Mouse (Mus musculus) hindbrain, embryonic 11.5 days (tissue): Measurements from ENCODE around the gene Nfasc. TPM values are rescaled to one million over a fixed set of nuclear protein-coding genes. Genes with fewer than 3 reads are reported as not detected.

Source experiments
- ATAC-seq: fragments of 200-750 bp; cut with Nextera tagmentation; 2 replicates; pipeline ENCODE4 v1.8.0; 2017; ENCODE audit warnings: mild to moderate bottlenecking, moderate TSS enrichment, moderate library complexity; ENCODE audit not compliant: low FRiP score
- DNase-seq: peaks from one replicate; pipeline ENCODE4 v3.0.0-alpha.2; 2015; ENCODE audit warnings: low spot score
- H3K27ac ChIP-seq: fragments of 300-500 bp; sonication (generic); 2 replicates; pipeline ENCODE4 v1.5.1; 2014; ENCODE audit warnings: mild to moderate bottlenecking, low read depth, low read length
- H3K27me3 ChIP-seq: fragments of 300-500 bp; sonication (generic); 2 replicates; pipeline ENCODE4 v1.6.1; 2014; ENCODE audit warnings: mild to moderate bottlenecking, low read length, moderate library complexity, mixed read lengths; ENCODE audit not compliant: control insufficient read depth, insufficient read depth
- H3K36me3 ChIP-seq: fragments of 300-500 bp; sonication (generic); 2 replicates; pipeline ENCODE4 v1.6.1; 2014; ENCODE audit warnings: mild to moderate bottlenecking, low read length, moderate library complexity, mixed read lengths; ENCODE audit not compliant: control insufficient read depth, insufficient read depth
- H3K4me1 ChIP-seq: fragments of 300-500 bp; sonication (generic); replicated peaks from 2 replicates; pipeline ENCODE4 v1.6.1; 2014; ENCODE audit warnings: low read length, mixed read lengths; ENCODE audit not compliant: control insufficient read depth, insufficient read depth
- H3K4me2 ChIP-seq: fragments of 300-500 bp; sonication (generic); replicated peaks from 2 replicates; pipeline ENCODE4 v1.6.1; 2014; ENCODE audit warnings: mild to moderate bottlenecking, low read depth, low read length
- H3K4me3 ChIP-seq: fragments of 300-500 bp; sonication (generic); 2 replicates; pipeline ENCODE4 v1.5.1; 2014; ENCODE audit warnings: low read depth, low read length
- H3K9ac ChIP-seq: fragments of 300-500 bp; sonication (generic); 2 replicates; pipeline ENCODE4 v1.6.1; 2014; ENCODE audit warnings: low read depth, low read length
- H3K9me3 ChIP-seq: fragments of 300-500 bp; sonication (generic); 2 replicates; pipeline ENCODE4 v1.6.1; 2016; ENCODE audit warnings: low read length; ENCODE audit not compliant: control insufficient read depth
- WGBS: fragments of 180-500 bp; shearing (Covaris S2); extraction: QIAGEN DNeasy Blood & Tissue Kit; methylation state at CpG from one replicate; pipeline ENCODE4 v1.1.7; 2014; 5-methylcytosine and 5-hydroxymethylcytosine counted together
- polyA plus RNA-seq: library from polyadenylated mRNA; unstranded; fragments of >200 nt; fragmentation: Nextera tagmentation; extraction: Ambion mirVana; gene quantifications from 2 replicates; pipeline ENCODE4 v1.2.1, GENCODE M21; 2014

Gene Nfasc
- polyA plus RNA-seq, 1 experiment from 2014 or later, result 38.0 TPM

- Histone ChIP-seq H3K27me3 (no peaks in the 10 kb centered on the region; the same call in 1 of the 2 replicates), H3K27ac (no peak overlapping the region), H3K36me3 (no peaks in the 10 kb centered on the region), H3K4me3 (no peak overlapping the region), H3K9me3 (no peaks in the 10 kb centered on the region), H3K4me1 (no peaks in the 10 kb centered on the region), H3K4me2 (no peak overlapping the region), H3K9ac (no peak overlapping the region)
- 90% methylated on average over 9 of the region's 9 CpGs for WGBS
- DNase-seq, result no peak
- ATAC-seq, result no peak
Observed at GRCm38 (mm10) chr1:132746302-132746701, 4.7 kb upstream of the Nfasc start.

- no peak overlapping the region for H3K27ac ChIP-seq
- DNase-seq (no peak), ATAC-seq (no peak)
- H3K9me3 ChIP-seq, result no peaks in the 10 kb centered on the region
- no peaks in the 10 kb centered on the region for H3K36me3 ChIP-seq
- H3K4me1 ChIP-seq, result no peaks in the 10 kb centered on the region
- no peak overlapping the region for H3K4me3 ChIP-seq
- H3K9ac ChIP-seq, result no peak overlapping the region
- no peaks in the 10 kb centered on the region; the same call in 1 of the 2 replicates for H3K27me3 ChIP-seq
- 74% methylated on average over 6 of the region's 6 CpGs for WGBS
- H3K4me2 ChIP-seq, result no peak overlapping the region
Observed at GRCm38 (mm10) chr1:132745636-132746035, 4.0 kb upstream of the Nfasc start.

GRCm38 (mm10) chr1:132739077-132739521 is 2.5 kb downstream of the Nfasc start:
- H3K4me2 ChIP-seq, result peak overlapping the region; percentile 69
- H3K4me3 ChIP-seq, result peak overlapping the region; percentile 63
- H3K9me3 ChIP-seq, result no peaks in the 10 kb centered on the region
- peak overlapping the region; percentile 77 for H3K9ac ChIP-seq
- WGBS, result 1% methylated on average over 11 of the region's 11 CpGs
- H3K4me1 ChIP-seq, result peaks cover 19% of the 10 kb centered on the region
- peak; percentile 57 for DNase-seq
- H3K36me3 ChIP-seq, result no peaks in the 10 kb centered on the region
- H3K27me3 ChIP-seq, result no peaks in the 10 kb centered on the region
- peak overlapping the region; percentile 74 for H3K27ac ChIP-seq
- peak; percentile 50 for ATAC-seq

- Histone ChIP-seq H3K4me1 (peaks cover 19% of the 10 kb centered on the region), H3K4me3 (no peak overlapping the region), H3K9ac (no peak overlapping the region), H3K27me3 (no peaks in the 10 kb centered on the region), H3K27ac (peak overlapping the region; percentile 60), H3K9me3 (no peaks in the 10 kb centered on the region), H3K36me3 (no peaks in the 10 kb centered on the region), H3K4me2 (no peak overlapping the region)
- no peak for DNase-seq
- ATAC-seq, result peak; percentile 20; the same call in 1 of the 2 replicates
- 9% methylated on average over 4 of the region's 4 CpGs for WGBS
Observed at GRCm38 (mm10) chr1:132736171-132736570, 5.4 kb downstream of the Nfasc start.

- H3K4me1 ChIP-seq, result peaks cover 12% of the 10 kb centered on the region
- H3K36me3 ChIP-seq, result no peaks in the 10 kb centered on the region
- H3K9me3 ChIP-seq, result no peaks in the 10 kb centered on the region
- no peak overlapping the region for H3K4me3 ChIP-seq
- H3K4me2 ChIP-seq, result no peak overlapping the region
- H3K27ac ChIP-seq, result no peak overlapping the region
- ATAC-seq, result no peak
- H3K9ac ChIP-seq, result no peak overlapping the region
- DNase-seq, result peak; percentile 46
- 45% methylated on average over 9 of the region's 9 CpGs for WGBS
- no peaks in the 10 kb centered on the region for H3K27me3 ChIP-seq
Observed at GRCm38 (mm10) chr1:132733873-132734447, 7.6 kb downstream of the Nfasc start.

- WGBS, result 68% methylated on average over 12 of the region's 12 CpGs
- no peak overlapping the region; the same call in 1 of the 2 replicates for H3K27ac ChIP-seq
- H3K4me2 ChIP-seq, result no peak overlapping the region
- no peaks in the 10 kb centered on the region for H3K9me3 ChIP-seq
- H3K9ac ChIP-seq, result no peak overlapping the region
- DNase-seq (no peak), ATAC-seq (no peak)
- no peaks in the 10 kb centered on the region for H3K36me3 ChIP-seq
- H3K4me3 ChIP-seq, result no peak overlapping the region
- H3K4me1 ChIP-seq, result peaks cover 9% of the 10 kb centered on the region
- H3K27me3 ChIP-seq, result no peaks in the 10 kb centered on the region
Observed at GRCm38 (mm10) chr1:132732307-132732706, 9.3 kb downstream of the Nfasc start.

- Histone ChIP-seq H3K4me3 (no peak overlapping the region), H3K9me3 (no peaks in the 10 kb centered on the region), H3K36me3 (no peaks in the 10 kb centered on the region), H3K27me3 (no peaks in the 10 kb centered on the region), H3K27ac (no peak overlapping the region), H3K4me1 (no peaks in the 10 kb centered on the region; the same call in 1 of the 2 replicates), H3K9ac (no peak overlapping the region), H3K4me2 (no peak overlapping the region)
- ATAC-seq (no peak), DNase-seq (no peak)
- WGBS, result 31% methylated on average over 2 of the region's 2 CpGs
Observed at GRCm38 (mm10) chr1:132727548-132727947, 14.0 kb downstream of the Nfasc start.

GRCm38 (mm10) chr1:132722362-132722761 is 19.2 kb downstream of the Nfasc start:
- Histone ChIP-seq H3K27me3 (no peaks in the 10 kb centered on the region), H3K4me2 (no peak overlapping the region), H3K27ac (no peak overlapping the region), H3K4me1 (no peaks in the 10 kb centered on the region; the same call in 1 of the 2 replicates), H3K9ac (no peak overlapping the region), H3K9me3 (no peaks in the 10 kb centered on the region), H3K4me3 (no peak overlapping the region), H3K36me3 (no peaks in the 10 kb centered on the region)
- WGBS, result 80% methylated on average over 4 of the region's 4 CpGs
- DNase-seq (no peak), ATAC-seq (no peak)

- H3K9ac ChIP-seq, result no peak overlapping the region
- no peak for DNase-seq
Observed at GRCm38 (mm10) chr1:132721266-132721665, 20.3 kb downstream of the Nfasc start.

More at GRCm38 (mm10) chr1:132721266-132721665, 20.3 kb downstream of the Nfasc start:
- H3K4me1 ChIP-seq, result no peaks in the 10 kb centered on the region; the same call in 1 of the 2 replicates
- ATAC-seq, result no peak
- H3K4me2 ChIP-seq, result no peak overlapping the region
- H3K36me3 ChIP-seq, result no peaks in the 10 kb centered on the region
- no peak overlapping the region for H3K27ac ChIP-seq
- no peaks in the 10 kb centered on the region for H3K27me3 ChIP-seq
- no peaks in the 10 kb centered on the region for H3K9me3 ChIP-seq
- WGBS, result 64% methylated on average over 3 of the region's 3 CpGs
- no peak overlapping the region for H3K4me3 ChIP-seq
